Comparison of ENCODE assay signal across 8 mouse cellular contexts in the genomic region with DNA sequence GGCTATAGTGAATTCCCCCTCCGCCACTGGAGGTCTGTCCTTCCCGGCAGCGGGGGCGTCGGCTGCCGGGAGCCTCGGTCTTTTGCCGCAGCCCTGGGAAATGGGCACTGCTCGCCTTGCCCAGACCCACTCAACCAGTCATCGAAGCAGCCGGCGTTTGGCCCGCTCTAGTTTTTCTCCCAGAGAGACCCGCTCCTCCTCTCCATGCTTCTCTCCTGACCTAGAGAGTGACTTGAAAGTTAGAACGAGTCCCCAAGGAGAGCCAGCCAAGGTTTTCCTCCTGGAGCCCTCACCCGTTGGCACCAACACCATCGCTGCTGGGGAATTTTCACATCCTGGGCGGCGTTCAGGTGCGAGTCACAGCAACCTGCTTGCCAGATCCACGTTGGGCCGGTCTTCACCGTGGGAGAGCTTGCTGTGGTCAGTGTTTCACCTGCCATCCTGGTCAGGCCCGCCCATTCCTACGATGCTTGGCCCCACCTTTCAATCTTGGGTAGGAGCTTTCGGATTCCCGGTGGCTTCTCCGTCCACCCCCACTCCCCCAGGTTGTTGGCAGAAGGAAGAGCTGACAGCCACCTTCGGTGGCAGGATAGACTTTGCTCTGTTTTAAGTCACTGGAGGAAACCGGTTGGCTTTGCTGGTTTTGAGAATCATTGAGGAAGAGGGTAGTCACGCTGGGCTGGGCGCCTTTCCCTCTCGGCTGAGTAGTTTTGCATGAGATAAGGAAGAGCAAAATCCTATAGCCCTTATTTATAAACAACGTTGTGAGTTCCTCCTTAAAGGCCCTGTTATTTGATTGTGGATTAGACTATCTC. TPM values are rescaled to one million over a fixed set of nuclear protein-coding genes. Genes with fewer than 3 reads are reported as not detected.
DNase-seq lines count a peak whose midpoint lies in the region; ATAC-seq and TF ChIP-seq lines count a peak whose summit lies in the region.

No protein-coding gene starts in this region.

- peak overlapping the region; percentile 87 for H3K9ac ChIP-seq in forebrain, embryonic 13.5 days
- H3K9ac ChIP-seq in liver, embryonic 16.5 days (ENCODE audit: low read depth, low read length) = peak overlapping the region; percentile 94

- no peak for TF ChIP-seq CTCF in kidney, adult 2 months (conservative IDR thresholded peaks at IDR 0.05; ENCODE audit: insufficient read depth, insufficient read length, low read depth, low read length)

- no peaks in the 10 kb centered on the region for H3K27me3 ChIP-seq in forebrain, embryonic 13.5 days
- H3K27me3 ChIP-seq in kidney, adult 2 months (replicated peaks; ENCODE audit: control insufficient read depth, insufficient read depth, low read length) = no peaks in the 10 kb centered on the region
- no peaks in the 10 kb centered on the region for H3K27me3 ChIP-seq in liver, embryonic 16.5 days (ENCODE audit: control insufficient read depth, insufficient read depth, low read depth, low read length)

- peaks cover 64% of the 10 kb centered on the region for H3K4me1 ChIP-seq in forebrain, embryonic 13.5 days
- H3K4me1 ChIP-seq in kidney, adult 2 months (ENCODE audit: control insufficient read depth, insufficient read depth, low read length) = peaks cover 46% of the 10 kb centered on the region
- H3K4me1 ChIP-seq in liver, embryonic 16.5 days (ENCODE audit: control insufficient read depth, low read depth, low read length) = peaks cover 67% of the 10 kb centered on the region

- H3K4me2 ChIP-seq in forebrain, embryonic 13.5 days = peak overlapping the region; percentile 97
- H3K4me2 ChIP-seq in liver, embryonic 16.5 days (ENCODE audit: low read depth, low read length) = peak overlapping the region; percentile 99

- H3K36me3 ChIP-seq in forebrain, embryonic 13.5 days (ENCODE audit: poor library complexity, severe bottlenecking) = no peaks in the 10 kb centered on the region
- H3K36me3 ChIP-seq in kidney, adult 2 months (ENCODE audit: control insufficient read depth, insufficient read depth, low read length) = no peaks in the 10 kb centered on the region
- no peaks in the 10 kb centered on the region for H3K36me3 ChIP-seq in liver, embryonic 16.5 days (ENCODE audit: control insufficient read depth, insufficient read depth)

- 3% methylated on average over 34 of the region's 34 CpGs for WGBS in forebrain, embryonic 13.5 days
- under 1% methylated on average over 34 of the region's 34 CpGs for WGBS in kidney, adult 2 months
- WGBS in liver, embryonic 16.5 days (ENCODE audit: insufficient replicate concordance) = under 1% methylated on average over 34 of the region's 34 CpGs

- ATAC-seq in forebrain, embryonic 13.5 days = peak; percentile 30
- ATAC-seq in liver, embryonic 16.5 days (ENCODE audit: low read depth) = no peak
- ATAC-seq in monocyte, adult 5-6 weeks (replicated peaks; ENCODE audit: insufficient number of reproducible peaks, low FRiP score, low TSS enrichment, poor library complexity, severe bottlenecking) = no peak

- H3K4me3 ChIP-seq in forebrain, embryonic 13.5 days = peak overlapping the region; percentile 93
- H3K4me3 ChIP-seq in kidney, adult 2 months (ENCODE audit: insufficient read depth, low read depth, low read length) = peak overlapping the region; percentile 86
- H3K4me3 ChIP-seq in liver, embryonic 16.5 days (ENCODE audit: low read depth, low read length) = peak overlapping the region; percentile 94

- TF ChIP-seq POLR2A in kidney, adult 2 months (IDR thresholded peaks at IDR 0.05; ENCODE audit: low read depth, low read length) = peak; percentile 53

- DNase-seq in right cerebral cortex, postnatal 10 days (ENCODE audit: low spot score in 2 of 2) = peak; percentile 52 to 56
- DNase-seq in right cerebral cortex, postnatal 14 days = no peak
- DNase-seq in brain, adult 2 months (ENCODE audit: low read depth, low spot score) = peak; percentile 72
- DNase-seq in kidney, adult 2 months = peak; percentile 95
- peak; percentile 18 for DNase-seq in ovary, postnatal 14 days (ENCODE audit: low spot score)

- H3K27ac ChIP-seq in forebrain, embryonic 13.5 days = peak overlapping the region; percentile 44; the same call in 1 of the 2 replicates
- H3K27ac ChIP-seq in kidney, adult 2 months (ENCODE audit: insufficient read depth, low read depth, low read length) = peak overlapping the region; percentile 87
- H3K27ac ChIP-seq in liver, embryonic 16.5 days (ENCODE audit: low read length) = peak overlapping the region; percentile 93

- no peaks in the 10 kb centered on the region for H3K9me3 ChIP-seq in forebrain, embryonic 13.5 days (replicated peaks)
- no peaks in the 10 kb centered on the region for H3K9me3 ChIP-seq in liver, embryonic 16.5 days (replicated peaks; ENCODE audit: control insufficient read depth, low read length)

RNA-seq across cellular contexts. Expression of gene Stk40, which starts 0.7 kb away (rescaled TPM):
- polyA plus RNA-seq in forebrain, embryonic 13.5 days (2015; fragmentation: Nextera tagmentation; extraction: Ambion mirVana) = 34.2 and 36.1 TPM in 2 replicates
- 38.3 and 38.9 TPM in 2 replicates for polyA plus RNA-seq in kidney, adult 2 months (2012; rRNA removed)
- 12.7 and 12.9 TPM in 2 replicates for polyA plus RNA-seq in liver, embryonic 16.5 days (2015; fragmentation: Nextera tagmentation; extraction: Ambion mirVana)
- 37.1 to 68.5 TPM (median 61.2 TPM) in 3 replicates for total RNA-seq in monocyte, adult 5-6 weeks (2017)

RNA-seq across cellular contexts. Expression of gene Lsm10, which starts 8.0 kb away (rescaled TPM):
- polyA plus RNA-seq in forebrain, embryonic 13.5 days (2015; fragmentation: Nextera tagmentation; extraction: Ambion mirVana) = 55.9 and 56.0 TPM in 2 replicates
- polyA plus RNA-seq in kidney, adult 2 months (2012; rRNA removed) = 36.5 TPM in 2 replicates
- polyA plus RNA-seq in liver, embryonic 16.5 days (2015; fragmentation: Nextera tagmentation; extraction: Ambion mirVana) = 23.3 and 25.3 TPM in 2 replicates
- total RNA-seq in monocyte, adult 5-6 weeks (2017) = 14.4 to 20.7 TPM (median 16.1 TPM) in 3 replicates

RNA-seq across cellular contexts. Expression of gene Eva1b, which starts 43.1 kb away (rescaled TPM):
- 7.9 and 8.1 TPM in 2 replicates for polyA plus RNA-seq in forebrain, embryonic 13.5 days (2015; fragmentation: Nextera tagmentation; extraction: Ambion mirVana)
- 68.8 and 101 TPM in 2 replicates for polyA plus RNA-seq in kidney, adult 2 months (2012; rRNA removed)
- 11.6 and 13.0 TPM in 2 replicates for polyA plus RNA-seq in liver, embryonic 16.5 days (2015; fragmentation: Nextera tagmentation; extraction: Ambion mirVana)
- 1.2 to 2.6 TPM (median 2.5 TPM) in 3 replicates for total RNA-seq in monocyte, adult 5-6 weeks (2017)

RNA-seq across cellular contexts. Expression of gene Oscp1, which starts 46.1 kb away (rescaled TPM):
- 27.8 and 37.7 TPM in 2 replicates for polyA plus RNA-seq in forebrain, embryonic 13.5 days (2015; fragmentation: Nextera tagmentation; extraction: Ambion mirVana)
- polyA plus RNA-seq in kidney, adult 2 months (2012; rRNA removed) = 2.5 and 3.3 TPM in 2 replicates
- polyA plus RNA-seq in liver, embryonic 16.5 days (2015; fragmentation: Nextera tagmentation; extraction: Ambion mirVana) = 1.4 TPM in 2 replicates
- 0.10 to 0.21 TPM (median 0.19 TPM) in 3 replicates for total RNA-seq in monocyte, adult 5-6 weeks (2017)

RNA-seq across cellular contexts. Expression of gene Mrps15, which starts 57.7 kb away (rescaled TPM):
- polyA plus RNA-seq in forebrain, embryonic 13.5 days (2015; fragmentation: Nextera tagmentation; extraction: Ambion mirVana) = 122 and 125 TPM in 2 replicates
- 38.2 and 49.4 TPM in 2 replicates for polyA plus RNA-seq in kidney, adult 2 months (2012; rRNA removed)
- 65.7 and 69.9 TPM in 2 replicates for polyA plus RNA-seq in liver, embryonic 16.5 days (2015; fragmentation: Nextera tagmentation; extraction: Ambion mirVana)
- total RNA-seq in monocyte, adult 5-6 weeks (2017) = 20.1 to 47.3 TPM (median 29.8 TPM) in 3 replicates
